Mouse (Mus musculus): ENCODE data around the gene Dennd5b. TPM values are rescaled to one million over a fixed set of nuclear protein-coding genes. Genes with fewer than 3 reads are reported as not detected.

The Dennd5b gene
- total RNA-seq (2023; ENCODE audit: inconsistent age) = 75.2 to 91.7 TPM (median 78.9 TPM) in 4 replicates

GRCm38 (mm10) chr6:149101076-149101942 lies at the start of gene Dennd5b:
Gene Dennd5b (minus strand): TSS chr6:149101680.

GRCm38 (mm10) chr6:149139471-149139870 lies 38.0 kb upstream of the Dennd5b start, which contains the start of gene Etfbkmt:
Gene Etfbkmt (plus strand): TSS chr6:149139849.

GRCm38 (mm10) chr6:149129870-149130269 lies 28.4 kb upstream of the Dennd5b start, which contains the start of gene Gm10203:
Gene Gm10203 (plus strand): TSS chr6:149130170.

GRCm38 (mm10) chr6:148946409-148946742 lies 155.1 kb downstream of the Dennd5b start, which contains the start of gene Sinhcaf:
Gene Sinhcaf (minus strand): TSS chr6:148946467.

Other genes starting within 250 kb of the Dennd5b start
- 9.6 to 14.8 TPM (median 10.8 TPM) in 4 replicates for gene Caprin2, start 205.4 kb downstream of the Dennd5b start, total RNA-seq (2023; ENCODE audit: inconsistent age)
- 49.4 to 66.2 TPM (median 55.6 TPM) in 4 replicates for gene Sinhcaf, start 155.2 kb downstream of the Dennd5b start, total RNA-seq (2023; ENCODE audit: inconsistent age)
- gene Gm10203, start 28.5 kb upstream of the Dennd5b start, total RNA-seq (2023; ENCODE audit: inconsistent age) = not detected in 4 replicates
- 7.0 to 13.4 TPM (median 8.9 TPM) in 4 replicates for gene Etfbkmt, start 38.2 kb upstream of the Dennd5b start, total RNA-seq (2023; ENCODE audit: inconsistent age)
- 27.3 to 32.0 TPM (median 28.9 TPM) in 4 replicates for gene Amn1, start 87.0 kb upstream of the Dennd5b start, total RNA-seq (2023; ENCODE audit: inconsistent age)
- gene Resf1, start 207.7 kb upstream of the Dennd5b start, total RNA-seq (2023; ENCODE audit: inconsistent age) = 103 to 124 TPM (median 115 TPM) in 4 replicates

Measured in B cell, adult (primary cell).